Mouse (Mus musculus): ENCODE measurements around the gene Nras. TPM values are rescaled to one million over a fixed set of nuclear protein-coding genes. Genes with fewer than 3 reads are reported as not detected.

Nras gene
- total RNA-seq, 1 experiment = 113 TPM

DNA sequence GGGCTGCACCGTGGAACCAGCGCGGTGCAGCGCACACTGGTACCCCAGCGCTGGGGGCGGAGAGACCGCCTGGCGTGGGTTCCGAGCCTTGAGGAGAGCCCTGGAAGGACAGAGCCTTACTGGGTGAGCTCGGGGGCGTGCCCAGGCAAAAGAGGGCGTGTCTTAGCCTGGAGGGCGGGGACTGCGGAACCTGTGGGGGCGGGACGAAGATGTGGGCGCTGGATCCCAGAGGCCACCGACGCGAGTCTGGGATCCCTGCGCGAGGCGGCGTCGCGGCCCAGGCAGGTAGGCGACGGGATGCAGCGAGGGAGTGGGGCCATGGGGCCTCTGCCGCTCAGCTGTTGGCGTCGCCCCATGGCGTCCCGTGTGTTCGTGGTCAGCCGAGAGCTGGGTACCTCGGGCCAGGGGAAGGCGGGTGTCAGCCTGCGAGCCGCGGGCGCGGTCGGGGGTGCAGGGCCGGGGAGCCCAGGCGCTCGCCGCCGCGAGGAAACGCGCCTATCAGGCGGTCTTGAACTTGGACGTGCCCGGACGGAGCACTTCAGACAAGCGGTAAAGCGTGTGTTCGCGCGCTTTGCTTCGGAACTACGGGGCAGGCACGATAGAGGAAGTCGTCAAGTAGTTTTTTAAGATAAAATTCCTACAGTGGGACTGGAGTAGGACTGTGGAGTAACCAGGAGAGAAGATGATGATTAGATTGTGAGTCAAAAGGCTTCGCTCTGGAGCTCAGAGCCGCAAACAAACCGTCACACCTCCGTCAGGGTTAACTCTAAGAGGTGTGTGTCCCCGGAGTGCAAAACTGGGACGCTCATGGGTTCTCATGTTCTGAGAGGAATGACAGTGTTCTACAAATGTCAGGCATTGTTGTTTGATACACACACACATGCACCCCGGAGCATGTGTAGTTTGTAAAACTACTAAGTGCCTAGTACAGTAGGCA is 44.6 kb downstream of the Nras start, which contains the start of gene Dennd2c:
TSS of gene Dennd2c (plus strand) at position 151 of the 937 bp plus-strand sequence.
- H3K27ac ChIP-seq (ENCODE audit: insufficient read depth, low read depth, low read length, poor library complexity, severe bottlenecking) = no peak within 1 kb of the TSS
- in situ Hi-C loops (cut with MboI; ENCODE audit: low sequenced_read_pairs in 2 of 2, unreplicated experiment in 2 of 2) = no loop called here
- H3K9ac ChIP-seq (ENCODE audit: insufficient read depth, low read depth, low read length, poor library complexity, severe bottlenecking) = peak within 1 kb of the TSS; percentile 90
- H3K4me3 ChIP-seq (ENCODE audit: insufficient read depth in 1 of 2, low read depth in 1 of 2, low read length in 2 of 2, poor library complexity in 1 of 2, severe bottlenecking in 1 of 2) = peak within 1 kb of the TSS; percentile 92 to 94
- no peaks in the 10 kb centered on the region for H3K36me3 ChIP-seq (ENCODE audit: control insufficient read depth, insufficient read depth, low read length, poor library complexity, severe bottlenecking)
- peaks cover 3 to 5% of the 10 kb centered on the region in 2 experiments for H3K4me1 ChIP-seq (ENCODE audit: control insufficient read depth in 2 of 2, insufficient read depth in 2 of 2, low read length in 2 of 2, poor library complexity in 1 of 2)
- no peaks in the 10 kb centered on the region for H3K9me3 ChIP-seq (ENCODE audit: control insufficient read depth, insufficient read depth, low read depth, low read length)
- TF ChIP-seq CHD2 (IDR thresholded peaks at IDR 0.05; ENCODE audit: low read depth, low read length) (no peak), HCFC1 (IDR thresholded peaks at IDR 0.05; ENCODE audit: borderline replicate concordance, insufficient read depth, low read length) (no peak; the same call in 1 of the 2 replicates), ZNF384 (IDR thresholded peaks at IDR 0.05; ENCODE audit: low read depth, low read length) (no peak), ZC3H11A (IDR thresholded peaks at IDR 0.05; ENCODE audit: borderline replicate concordance, low read depth, low read length) (no peak), MAFK (IDR thresholded peaks at IDR 0.05; ENCODE audit: insufficient read depth, low read depth, low read length) (no peak)
- DNase-seq (ENCODE audit: low read depth, low spot score) = peak; percentile 91

GRCm38 (mm10) chr3:103107565-103108240 is 49.6 kb downstream of the Nras start:
- TF ChIP-seq HCFC1 (IDR thresholded peaks at IDR 0.05; ENCODE audit: borderline replicate concordance, insufficient read depth, low read length) (no peak), CHD2 (IDR thresholded peaks at IDR 0.05; ENCODE audit: low read depth, low read length) (no peak), MAFK (IDR thresholded peaks at IDR 0.05; ENCODE audit: insufficient read depth, low read depth, low read length) (peak; percentile 63; the same call in 1 of the 2 replicates), ZNF384 (IDR thresholded peaks at IDR 0.05; ENCODE audit: low read depth, low read length) (no peak), ZC3H11A (IDR thresholded peaks at IDR 0.05; ENCODE audit: borderline replicate concordance, low read depth, low read length) (no peak)

DNA sequence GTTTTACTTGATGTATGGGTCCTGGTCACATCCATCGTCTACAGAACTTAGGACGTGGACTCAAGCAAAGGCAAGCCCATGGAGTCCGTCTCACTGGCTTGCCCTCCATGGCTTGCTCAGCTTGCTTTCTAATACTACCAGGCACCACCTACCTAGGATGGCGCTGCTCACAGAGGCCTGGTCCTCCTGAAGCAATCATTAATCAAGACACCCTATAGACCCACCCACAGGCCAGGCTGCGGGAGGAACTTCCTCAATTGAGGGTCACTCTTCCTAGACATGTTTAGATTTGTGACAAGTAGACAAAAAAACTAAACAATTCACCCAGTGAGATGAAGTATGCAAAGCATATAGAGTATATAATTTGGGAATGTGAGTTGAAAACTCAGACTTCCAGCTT is 54.1 kb downstream of the Nras start:
- H3K4me3 ChIP-seq (ENCODE audit: insufficient read depth in 1 of 2, low read depth in 1 of 2, low read length in 2 of 2, poor library complexity in 1 of 2, severe bottlenecking in 1 of 2) = no peak overlapping the region
- in situ Hi-C loops (cut with MboI; ENCODE audit: low sequenced_read_pairs in 2 of 2, unreplicated experiment in 2 of 2) = no loop called here
- no peak for DNase-seq (ENCODE audit: low read depth, low spot score)
- H3K9me3 ChIP-seq (ENCODE audit: control insufficient read depth, insufficient read depth, low read depth, low read length) = no peaks in the 10 kb centered on the region
- no peak overlapping the region for H3K27ac ChIP-seq (ENCODE audit: insufficient read depth, low read depth, low read length, poor library complexity, severe bottlenecking)
- peaks cover 11 to 20% of the 10 kb centered on the region in 2 experiments; a peak in 3 of 4 replicates for H3K4me1 ChIP-seq (ENCODE audit: control insufficient read depth in 2 of 2, insufficient read depth in 2 of 2, low read length in 2 of 2, poor library complexity in 1 of 2)
- no peaks in the 10 kb centered on the region; the same call in 1 of the 2 replicates for H3K36me3 ChIP-seq (ENCODE audit: control insufficient read depth, insufficient read depth, low read length, poor library complexity, severe bottlenecking)
- TF ChIP-seq HCFC1 (IDR thresholded peaks at IDR 0.05; ENCODE audit: borderline replicate concordance, insufficient read depth, low read length) (no peak), MAFK (IDR thresholded peaks at IDR 0.05; ENCODE audit: insufficient read depth, low read depth, low read length) (no peak), CHD2 (IDR thresholded peaks at IDR 0.05; ENCODE audit: low read depth, low read length) (no peak), ZC3H11A (IDR thresholded peaks at IDR 0.05; ENCODE audit: borderline replicate concordance, low read depth, low read length) (no peak), ZNF384 (IDR thresholded peaks at IDR 0.05; ENCODE audit: low read depth, low read length) (no peak)
- no peak overlapping the region for H3K9ac ChIP-seq (ENCODE audit: insufficient read depth, low read depth, low read length, poor library complexity, severe bottlenecking)

More at GRCm38 (mm10) chr3:103107565-103108240, 49.6 kb downstream of the Nras start:
- no peak for DNase-seq (ENCODE audit: low read depth, low spot score)
- Histone ChIP-seq H3K9me3 (ENCODE audit: control insufficient read depth, insufficient read depth, low read depth, low read length) (no peaks in the 10 kb centered on the region), H3K36me3 (ENCODE audit: control insufficient read depth, insufficient read depth, low read length, poor library complexity, severe bottlenecking) (no peaks in the 10 kb centered on the region; the same call in 1 of the 2 replicates), H3K4me3 (ENCODE audit: insufficient read depth in 1 of 2, low read depth in 1 of 2, low read length in 2 of 2, poor library complexity in 1 of 2, severe bottlenecking in 1 of 2) (peak overlapping the region in 1 of 2 experiments; percentile 39; a peak in 2 of 4 replicates), H3K4me1 (ENCODE audit: control insufficient read depth in 2 of 2, insufficient read depth in 2 of 2, low read length in 2 of 2, poor library complexity in 1 of 2) (peaks cover 5 to 21% of the 10 kb centered on the region in 2 experiments), H3K9ac (ENCODE audit: insufficient read depth, low read depth, low read length, poor library complexity, severe bottlenecking) (peak overlapping the region; percentile 14; the same call in 1 of the 2 replicates), H3K27ac (ENCODE audit: insufficient read depth, low read depth, low read length, poor library complexity, severe bottlenecking) (peak overlapping the region; percentile 79)
- in situ Hi-C loops (cut with MboI; ENCODE audit: low sequenced_read_pairs in 2 of 2, unreplicated experiment in 2 of 2) = no loop called here

Other genes with a start within 250 kb of the Nras start
- 2.8 and 3.6 TPM in 2 replicates for gene Sycp1, start 122.2 kb upstream of the Nras start, total RNA-seq (2012; rRNA removed)
- not detected in 2 replicates for gene Nr1h5, start 94.2 kb upstream of the Nras start, total RNA-seq (2012; rRNA removed)
- gene Sike1, start 62.6 kb upstream of the Nras start, total RNA-seq (2012; rRNA removed) = 16.9 and 27.9 TPM in 2 replicates
- gene Csde1, start 37.9 kb upstream of the Nras start, total RNA-seq (2012; rRNA removed) = 252 and 323 TPM in 2 replicates
- 0.26 and 0.49 TPM in 2 replicates for gene Ampd1, start 15.7 kb downstream of the Nras start, total RNA-seq (2012; rRNA removed)
- 29.9 and 39.2 TPM in 2 replicates for gene Dennd2c, start 44.3 kb downstream of the Nras start, total RNA-seq (2012; rRNA removed)
- 86.4 and 102 TPM in 2 replicates for gene Bcas2, start 113.4 kb downstream of the Nras start, total RNA-seq (2012; rRNA removed)
- gene Trim33, start 221.0 kb downstream of the Nras start, total RNA-seq (2012; rRNA removed) = 34.9 and 37.7 TPM in 2 replicates